Mouse (Mus musculus) large intestine, adult 2 months (tissue): Measurements from ENCODE around the gene Zfp605. TPM values are rescaled to one million over a fixed set of nuclear protein-coding genes. Genes with fewer than 3 reads are reported as not detected.
A peak's percentile ranks its signal among the peaks of the same experiment; 100 is the strongest.
"Not testable (repeated sequence)": the region's sequence is repeated elsewhere in the genome, so short reads cannot be mapped to it uniquely, and the experiment has no call there.

Experiments
- DNase-seq: peaks from one replicate; pipeline ENCODE4 v3.0.0-alpha.2; 2012; ENCODE audit warnings: low read depth, low spot score
- WGBS: fragments of 180-500 bp; shearing (Covaris S2); methylation state at CpG from one replicate; pipeline ENCODE4 v1.1.7; 2018; 5-methylcytosine and 5-hydroxymethylcytosine counted together
- polyA plus RNA-seq: library from polyadenylated mRNA; depleted of rRNA; stranded (reverse); fragments of >200 nt; gene quantifications from 2 replicates; pipeline ENCODE4 v1.2.3, GENCODE M21; 2012; rRNA removed

Zfp605 gene
- 0.30 and 0.44 TPM in 2 replicates for polyA plus RNA-seq

DNA sequence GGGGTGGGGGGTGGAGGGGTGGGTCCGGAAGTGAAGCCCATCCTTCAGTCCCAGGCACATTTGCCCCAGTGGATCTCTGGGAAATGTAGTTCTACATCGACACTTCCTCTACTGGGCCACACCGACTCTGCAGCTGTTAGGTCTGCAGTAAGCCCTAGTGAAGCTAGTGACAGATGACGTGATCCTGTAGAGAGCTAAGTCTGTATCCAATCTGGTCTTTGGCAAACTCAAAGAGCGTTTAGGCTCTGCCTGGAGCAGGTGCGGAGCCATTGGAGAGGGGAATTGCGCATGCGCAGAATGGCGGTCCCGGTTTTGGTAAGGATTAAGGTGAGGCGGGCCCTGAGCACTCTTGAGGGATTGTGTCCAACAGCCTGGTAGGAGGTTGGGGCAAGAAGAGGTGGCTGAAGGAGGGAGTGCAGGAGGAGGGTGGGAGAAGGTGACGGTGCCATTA lies at the start of gene Zfp605:
Gene Zfp605, plus strand, starts transcription at position 102 of the 451 bp plus-strand sequence.
- peak; percentile 55 for DNase-seq
- 1% methylated on average over 12 of the region's 12 CpGs for WGBS

DNA sequence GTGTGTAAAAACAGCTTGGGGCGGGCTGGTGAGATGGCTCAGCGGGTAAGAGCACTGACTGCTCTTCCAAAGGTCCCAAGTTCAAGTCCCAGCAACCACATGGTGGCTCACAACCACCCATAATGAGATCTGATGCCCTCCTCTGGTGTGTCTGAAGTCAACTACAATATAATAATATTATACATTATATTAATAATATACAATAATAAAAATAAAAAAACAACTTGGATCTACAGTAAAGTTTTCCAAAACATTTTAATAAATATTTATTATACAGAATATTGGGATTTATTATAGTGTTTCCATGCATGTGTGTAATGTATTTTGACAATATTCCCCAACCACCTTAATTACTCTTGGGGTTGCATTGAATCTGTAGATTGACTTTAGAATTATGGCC lies 37.5 kb upstream of the Zfp605 start, which contains the start of gene Gm17655:
Gene Gm17655, minus strand, starts transcription at position 101 of the 400 bp plus-strand sequence.
- 95% methylated on average over 2 of the region's 2 CpGs for WGBS

DNA sequence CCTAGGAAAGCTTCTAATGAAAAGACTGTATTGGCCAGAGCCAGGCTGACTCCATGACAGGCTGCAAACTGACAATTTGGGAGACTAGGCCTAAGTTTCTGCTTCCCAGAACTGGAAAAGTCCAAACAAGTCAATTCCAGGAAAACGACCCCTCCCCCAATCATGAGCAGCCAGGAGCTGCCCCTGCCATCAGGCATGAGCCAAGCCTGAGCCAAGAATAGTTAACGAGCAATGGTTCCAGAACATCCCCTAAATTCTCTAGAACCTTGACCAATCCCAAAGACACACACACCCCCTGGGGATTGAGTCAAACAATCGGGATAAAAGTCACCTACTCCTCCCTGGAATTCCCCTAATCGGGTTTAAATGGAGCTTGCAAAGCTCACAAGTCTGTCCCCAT lies 26.9 kb upstream of the Zfp605 start:
- no peak for DNase-seq
- WGBS: 79% methylated on average over 4 of the region's 4 CpGs

More for the DNA sequence above, 37.5 kb upstream of the Zfp605 start, which contains the start of gene Gm17655:
- not testable (repeated sequence) for DNase-seq

DNA sequence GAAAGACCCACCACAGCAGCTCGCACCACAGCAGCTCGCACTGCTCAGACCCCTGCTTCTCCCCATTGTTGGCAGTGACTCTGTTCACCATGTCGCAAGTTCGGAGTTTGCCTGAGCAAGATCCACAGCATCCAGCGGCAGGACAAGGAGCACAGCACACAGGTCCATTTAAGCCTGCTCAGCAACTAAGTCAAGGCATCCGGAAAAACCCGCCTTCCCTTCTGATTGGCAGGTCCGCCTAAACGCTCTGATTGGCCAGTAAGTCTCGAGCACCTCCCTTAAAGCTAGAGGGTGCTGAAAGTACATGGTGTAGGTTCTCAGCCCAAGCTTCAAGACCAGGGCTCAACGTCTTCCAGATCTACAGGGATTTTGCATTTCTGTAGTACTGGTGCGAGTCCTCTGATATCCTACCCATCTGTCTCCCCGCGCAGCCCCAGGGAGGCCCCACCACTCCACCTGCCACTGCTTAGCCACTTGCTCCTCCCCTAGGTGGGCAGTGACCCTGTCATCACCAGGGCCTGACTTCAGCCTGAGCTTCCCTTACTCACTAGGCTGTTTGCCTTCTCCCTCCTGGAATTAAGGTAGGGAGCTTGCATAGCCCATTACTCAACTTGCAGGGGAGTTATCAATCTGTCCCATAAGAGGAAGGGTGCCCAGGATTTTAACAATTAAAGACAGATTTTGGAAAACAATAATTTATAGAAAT lies 23.6 kb upstream of the Zfp605 start:
- 67% methylated on average over 14 of the region's 14 CpGs for WGBS
- no peak for DNase-seq

DNA sequence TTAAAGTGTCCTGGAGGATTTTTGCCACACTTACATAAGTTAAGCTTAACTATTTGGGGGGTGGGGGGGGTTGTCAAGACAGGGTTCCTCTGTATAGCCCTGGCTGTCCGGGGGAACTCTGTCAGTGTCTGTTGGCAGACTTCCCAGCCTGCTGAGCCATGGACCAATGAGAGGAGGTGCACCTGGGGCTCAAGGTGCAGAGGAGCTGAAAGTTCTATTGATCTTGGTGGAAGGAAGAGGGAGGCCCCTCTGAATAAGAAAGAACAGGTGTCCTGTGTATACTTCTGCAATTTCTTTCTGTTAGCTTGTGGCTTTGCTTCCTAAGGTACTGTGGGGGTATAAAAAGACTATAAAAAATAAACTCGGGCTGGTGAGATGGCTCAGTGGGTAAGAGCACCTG lies 18.3 kb upstream of the Zfp605 start:
- DNase-seq: no peak
- WGBS: 17% methylated on average over 2 of the region's 2 CpGs

DNA sequence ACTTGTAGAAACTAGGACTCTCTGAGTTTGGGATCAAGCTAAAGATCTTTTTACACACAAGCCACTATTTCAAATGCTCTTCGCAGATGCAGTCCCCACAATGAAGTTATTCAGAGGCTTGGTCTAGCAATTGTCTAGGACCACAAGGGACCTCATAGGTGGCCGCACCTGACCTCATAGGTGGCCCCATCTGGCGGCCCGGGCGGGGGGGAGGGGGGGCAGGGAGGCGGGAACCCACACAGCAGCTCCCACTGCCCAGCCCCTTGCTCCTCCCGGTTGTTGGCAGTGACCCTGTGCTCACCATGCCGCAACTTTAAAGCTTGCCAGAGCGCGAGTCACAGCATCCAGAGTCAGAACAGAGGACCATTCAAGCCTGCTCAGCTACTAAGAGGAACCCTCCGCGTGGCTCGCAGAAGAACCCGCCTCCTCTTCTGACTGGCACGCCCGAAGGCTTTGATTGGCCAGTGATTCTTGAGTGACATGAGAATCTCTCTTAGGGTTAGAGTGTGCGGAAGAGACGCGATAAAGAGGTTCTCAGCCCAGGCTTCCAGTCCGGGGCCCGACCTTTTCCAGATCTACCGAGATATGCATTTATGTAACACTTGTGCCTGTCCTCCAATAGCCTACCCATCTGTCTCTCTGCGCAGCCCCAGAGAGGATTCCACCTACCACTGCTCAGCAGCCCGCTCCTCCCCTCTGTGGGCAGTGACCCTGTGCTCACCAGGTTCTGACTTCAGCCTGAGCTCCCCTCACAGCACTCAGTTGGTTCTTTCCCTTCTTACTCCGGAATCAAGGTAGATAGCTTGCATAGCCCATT lies 15.7 kb upstream of the Zfp605 start, which contains the start of gene Gm35315:
Gene Gm35315, minus strand, starts transcription at position 391 of the 817 bp plus-strand sequence.
- WGBS: 1% methylated on average over 25 of the region's 25 CpGs

DNA sequence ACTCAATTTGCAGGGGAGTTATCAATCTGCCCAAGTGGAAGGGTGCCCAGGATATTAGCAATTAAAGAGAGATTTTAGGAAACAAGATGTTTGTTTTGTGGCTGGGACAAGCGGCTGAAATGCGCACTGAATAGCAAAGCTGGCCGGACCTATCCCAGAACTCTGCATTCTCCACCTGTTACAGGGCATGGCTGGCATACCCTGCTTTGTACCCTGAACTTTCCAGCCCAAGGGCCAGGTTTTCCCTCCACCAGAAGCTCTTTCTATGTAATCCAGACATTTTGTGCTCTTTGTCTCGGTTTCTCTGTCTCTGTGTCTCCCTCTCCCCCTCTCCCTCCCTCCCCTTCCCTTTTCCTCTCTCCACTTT lies 15.1 kb upstream of the Zfp605 start:
- WGBS: 3% methylated on average over 4 of the region's 4 CpGs
- DNase-seq: peak; percentile 28

More for the DNA sequence above, 15.7 kb upstream of the Zfp605 start, which contains the start of gene Gm35315:
- DNase-seq: peak; percentile 86

DNA sequence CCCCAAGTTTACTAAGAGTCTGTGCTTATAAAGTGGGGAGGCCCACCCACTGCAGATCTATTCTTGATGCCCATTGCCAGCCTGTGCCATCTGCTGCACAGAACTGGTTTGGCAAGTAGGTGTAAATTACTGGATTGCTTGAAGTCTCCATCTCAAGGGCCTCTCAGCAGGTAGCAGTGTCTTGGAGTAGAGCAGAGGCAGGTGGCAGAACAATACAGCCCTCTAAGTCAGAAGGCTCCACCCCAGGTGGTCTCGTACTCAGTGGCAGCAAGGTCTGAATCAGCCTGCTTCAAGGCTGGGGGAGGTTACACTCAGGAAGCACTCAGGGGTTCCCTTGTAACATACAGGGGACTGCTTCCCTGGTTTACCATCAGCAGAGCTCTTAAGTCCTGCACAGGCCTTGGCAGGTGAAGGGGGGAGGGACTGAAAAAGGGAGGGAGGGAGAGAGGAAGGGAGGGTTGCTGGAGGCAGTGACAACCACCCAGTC lies 10.9 kb upstream of the Zfp605 start:
- no peak for DNase-seq
- WGBS: 38% methylated on average over 1 of the region's 1 CpGs

DNA sequence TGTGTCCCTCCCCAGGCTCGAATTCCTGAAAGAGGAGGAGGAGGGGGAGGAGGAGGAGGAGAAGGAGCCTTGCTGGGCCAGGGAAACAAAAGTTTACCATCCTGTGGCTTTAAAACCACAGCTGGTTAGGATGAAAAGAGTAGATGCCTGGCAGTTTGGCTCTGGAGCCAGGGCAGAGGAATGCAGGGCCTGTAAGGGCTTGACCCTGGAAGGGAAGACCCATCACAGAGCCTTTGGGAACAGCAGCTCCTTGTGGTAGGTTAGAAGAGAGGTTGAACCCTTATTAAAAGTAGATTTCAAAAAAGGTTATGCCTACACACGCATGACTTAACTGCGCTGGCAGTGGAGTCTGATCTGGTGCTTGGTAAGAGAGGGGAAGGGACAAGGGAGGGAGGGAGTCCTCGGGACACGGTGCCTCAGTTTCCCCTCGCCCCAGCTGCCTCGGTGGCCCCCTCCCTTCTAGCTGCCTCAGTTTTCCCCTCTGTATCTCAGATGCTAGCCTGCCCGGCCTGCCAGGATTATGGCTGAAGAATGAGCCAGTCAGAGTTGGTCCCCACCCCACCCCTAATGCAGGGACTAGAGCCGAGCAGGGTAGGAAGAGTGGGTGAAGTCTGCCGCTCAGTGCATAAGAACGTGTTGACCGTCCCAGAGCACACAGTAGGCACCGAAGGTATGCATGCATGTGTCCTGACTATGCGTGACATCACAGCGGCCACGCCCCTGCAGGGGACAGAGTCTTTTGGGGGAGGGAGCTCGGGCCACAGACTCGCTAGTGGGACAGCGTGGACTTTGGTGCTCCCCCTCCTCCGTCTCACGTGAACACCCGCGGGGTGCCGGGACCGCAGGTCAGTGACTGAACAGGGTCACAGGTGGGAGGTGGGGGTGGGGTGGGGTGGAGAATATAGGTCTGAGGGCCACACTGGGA lies 10.0 kb upstream of the Zfp605 start, which contains the start of gene Plcxd1:
Gene Plcxd1, plus strand, starts transcription at position 314 of the 925 bp plus-strand sequence.
- no peak for DNase-seq
- 33% methylated on average over 25 of the region's 25 CpGs for WGBS

DNA sequence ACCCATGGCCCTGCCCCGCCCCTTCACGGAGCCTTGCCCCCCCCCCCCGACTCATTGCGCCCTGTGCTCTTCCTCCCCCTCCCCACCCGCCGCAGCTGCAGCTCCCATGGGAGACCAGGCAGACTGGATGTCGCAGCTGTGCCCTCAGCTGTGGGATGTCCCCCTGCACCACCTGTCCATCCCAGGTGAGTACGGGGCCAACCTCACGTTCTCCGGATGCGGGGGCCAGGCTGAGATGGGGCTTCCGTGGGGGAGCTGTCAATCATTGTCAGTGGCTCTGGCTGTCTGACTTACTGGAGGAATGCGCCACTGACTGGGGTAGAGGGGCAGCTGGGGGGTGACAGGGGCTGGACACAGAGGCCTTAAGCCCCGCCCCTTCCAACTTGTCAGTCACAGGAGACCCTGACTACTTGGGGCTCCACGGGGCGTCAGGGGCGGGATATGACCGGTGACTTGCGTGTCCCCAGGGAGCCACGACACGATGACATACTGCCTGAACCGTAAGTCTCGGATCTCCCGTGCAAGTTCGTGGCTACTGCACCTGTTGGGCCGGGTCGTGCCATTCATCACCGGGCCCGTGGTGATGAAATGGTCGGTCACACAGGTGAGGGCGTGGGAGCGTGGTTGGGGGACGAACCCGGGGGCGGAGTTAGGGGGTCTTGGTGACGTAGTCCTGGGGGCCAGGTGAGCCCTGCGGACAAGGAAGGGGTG lies 8.8 kb upstream of the Zfp605 start:
- no peak for DNase-seq
- 2% methylated on average over 36 of the region's 37 CpGs for WGBS

DNA sequence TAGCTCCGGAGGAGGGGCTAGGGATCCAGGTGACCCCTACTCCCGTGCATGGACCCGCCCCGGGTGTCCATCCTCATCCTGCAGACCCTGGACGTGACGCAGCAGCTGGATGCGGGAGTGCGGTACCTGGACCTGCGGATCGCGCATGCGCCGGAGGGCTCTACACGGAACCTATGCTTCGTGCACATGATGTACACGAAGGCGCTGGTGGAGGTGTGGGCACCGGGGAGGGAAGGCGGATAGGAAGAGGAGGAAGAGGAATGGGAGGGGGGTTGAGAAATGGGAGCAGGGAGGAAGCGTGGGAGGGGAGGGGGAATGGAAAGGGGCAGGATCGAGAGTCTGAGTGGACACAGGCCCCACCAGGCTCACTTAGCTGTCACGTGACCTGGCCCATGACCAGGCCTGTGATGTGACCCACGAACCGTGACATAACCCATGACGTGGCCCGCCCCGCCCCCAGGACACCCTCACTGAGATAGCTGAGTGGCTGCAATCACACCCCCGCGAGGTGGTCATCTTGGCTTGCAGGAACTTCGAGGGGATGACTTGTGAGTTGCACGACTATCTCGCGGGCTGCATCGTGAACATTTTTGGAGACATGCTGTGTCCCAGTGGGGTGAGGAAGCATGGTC lies 8.1 kb upstream of the Zfp605 start:
- WGBS: 20% methylated on average over 34 of the region's 34 CpGs
- DNase-seq: no peak

DNA sequence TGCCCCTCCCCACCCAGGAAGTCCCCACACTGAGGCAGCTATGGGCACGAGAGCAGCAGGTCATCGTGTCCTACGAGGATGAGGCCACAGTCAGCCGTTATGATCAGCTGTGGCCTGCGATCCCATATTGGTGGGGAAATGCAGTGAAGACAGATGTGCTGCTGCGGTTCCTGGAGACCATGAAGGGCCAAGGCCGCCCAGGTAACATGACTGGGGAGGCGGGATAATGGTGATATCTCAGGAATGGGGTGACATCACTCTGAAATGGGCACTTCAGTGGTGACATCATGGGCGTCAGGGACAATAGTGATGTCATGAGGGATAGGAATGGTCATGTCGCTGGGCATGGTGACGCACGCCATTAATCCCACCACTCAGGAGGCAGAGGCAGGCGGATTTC lies 7.5 kb upstream of the Zfp605 start:
- no peak for DNase-seq
- 89% methylated on average over 13 of the region's 13 CpGs for WGBS

DNA sequence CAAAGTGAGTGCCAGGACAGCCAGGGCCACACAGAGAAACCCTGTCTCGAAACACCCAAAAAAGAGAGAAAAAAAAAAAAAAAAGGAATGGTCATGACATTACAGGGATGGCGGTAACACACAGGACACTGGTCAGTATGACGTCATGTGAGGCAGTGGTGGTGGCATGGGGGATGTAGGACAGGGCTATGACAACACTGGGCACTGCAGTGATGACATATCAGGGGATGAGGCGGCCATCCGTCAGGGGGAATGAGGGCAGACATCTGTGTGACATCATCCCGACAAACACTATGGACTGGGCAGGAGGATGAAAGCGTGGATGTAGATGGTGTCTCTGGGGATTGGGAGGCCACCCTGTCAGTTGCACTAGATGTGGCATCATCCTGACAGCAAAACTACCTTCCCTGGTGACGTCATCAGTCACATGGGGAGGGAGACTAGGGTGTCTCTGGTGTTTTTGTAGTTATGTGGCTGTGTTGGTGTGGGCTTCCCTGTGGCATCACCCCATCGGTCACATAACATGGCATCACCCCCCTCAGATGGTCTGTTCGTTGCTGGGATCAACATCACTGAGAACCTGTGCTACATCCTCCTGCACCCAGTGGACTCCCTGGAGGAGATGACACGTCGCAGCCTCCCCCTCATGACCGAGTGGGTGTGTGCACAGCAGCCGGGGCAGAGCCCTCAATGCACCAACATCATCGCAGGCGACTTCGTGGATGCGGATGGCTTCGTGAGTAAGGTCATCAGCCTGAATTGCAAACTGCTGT lies 6.9 kb upstream of the Zfp605 start:
- 96% methylated on average over 19 of the region's 19 CpGs for WGBS

DNA sequence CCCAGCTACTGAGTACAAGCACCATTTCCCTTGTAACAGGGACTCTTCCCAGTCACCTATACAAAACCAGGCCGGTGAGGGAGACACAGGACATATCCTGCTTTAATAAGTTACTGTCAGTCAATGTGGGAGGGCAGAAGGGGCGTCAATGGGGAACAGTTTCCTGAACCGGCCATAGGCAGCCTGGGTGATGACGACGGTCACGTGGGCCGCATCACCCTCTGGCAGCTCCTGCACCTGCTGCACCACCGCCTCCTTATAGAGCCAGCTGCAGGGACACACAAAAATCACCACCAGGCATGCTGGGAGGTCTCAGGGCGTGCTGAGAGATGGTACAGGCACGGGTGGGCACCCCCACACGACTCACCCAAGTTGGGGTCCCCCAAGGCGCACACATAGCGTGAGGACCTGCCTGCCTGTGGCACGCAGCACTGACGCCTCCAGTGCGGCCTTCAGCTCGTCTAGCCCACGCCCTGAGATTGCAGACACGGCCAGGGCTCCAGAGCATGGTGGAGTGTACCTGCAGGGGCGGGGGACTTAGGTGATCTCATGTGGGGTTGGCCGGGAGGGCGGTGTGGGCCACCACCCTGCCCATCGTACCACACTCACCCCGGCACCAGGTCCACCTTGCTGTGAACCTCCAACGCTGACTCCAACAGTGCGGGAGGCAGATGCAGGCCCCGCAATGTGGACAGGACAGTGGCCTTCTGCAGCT lies 5.8 kb upstream of the Zfp605 start:
- DNase-seq: no peak
- WGBS: 95% methylated on average over 27 of the region's 27 CpGs

More for the DNA sequence above, 6.9 kb upstream of the Zfp605 start:
- no peak for DNase-seq

DNA sequence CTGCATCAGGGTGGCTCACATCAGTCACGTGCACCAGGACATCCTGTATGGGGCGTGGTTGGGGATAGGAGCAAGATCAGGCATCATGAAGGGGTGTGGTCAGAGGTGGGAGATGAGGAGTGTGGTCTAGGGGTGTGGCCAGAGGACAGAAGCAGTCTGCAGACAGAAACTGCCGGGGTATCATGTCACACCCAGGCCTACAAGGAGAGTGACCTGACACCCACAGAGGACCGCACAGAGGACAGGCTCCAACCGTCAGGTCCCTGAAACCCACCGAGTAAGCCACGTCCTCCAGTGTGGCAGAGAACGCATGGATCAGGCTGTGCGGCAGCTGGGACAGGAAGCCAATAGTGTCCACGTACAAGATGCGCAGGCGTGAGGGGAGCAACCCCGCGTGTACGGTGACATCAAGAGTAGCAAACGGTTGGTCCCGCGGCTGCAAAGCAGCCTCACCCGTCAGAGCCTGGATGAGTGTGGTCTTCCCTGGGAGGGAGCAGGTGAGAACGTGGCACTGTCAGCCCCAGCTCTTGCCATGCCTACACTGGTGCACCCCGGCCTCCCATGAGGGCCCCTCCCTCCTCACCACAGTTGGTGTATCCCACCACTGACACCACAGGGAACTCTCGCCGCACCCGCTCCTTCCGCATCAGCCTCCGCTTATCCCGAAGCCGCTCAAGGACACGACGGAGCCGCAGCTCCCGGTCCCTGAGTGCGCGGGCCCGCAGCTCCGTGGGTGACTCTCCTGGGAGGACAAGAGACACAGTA lies 5.1 kb upstream of the Zfp605 start:
- WGBS: 97% methylated on average over 36 of the region's 36 CpGs
- no peak for DNase-seq
